Mouse (Mus musculus): ENCODE data around the gene Dock2.
A peak's percentile ranks its signal among the peaks of the same experiment; 100 is the strongest.
"Not testable (repeated sequence)": the region's sequence is repeated elsewhere in the genome, so short reads cannot be mapped to it uniquely, and the experiment has no call there.

The Dock2 gene

GRCm38 (mm10) chr11:34783587-34784043, at the start of gene Dock2:
Dock2 (minus strand) TSS chr11:34783892.
- peak; percentile 57 to 67 for DNase-seq (ENCODE audit: low read depth in 2 of 2, low spot score in 2 of 2)

DNA sequence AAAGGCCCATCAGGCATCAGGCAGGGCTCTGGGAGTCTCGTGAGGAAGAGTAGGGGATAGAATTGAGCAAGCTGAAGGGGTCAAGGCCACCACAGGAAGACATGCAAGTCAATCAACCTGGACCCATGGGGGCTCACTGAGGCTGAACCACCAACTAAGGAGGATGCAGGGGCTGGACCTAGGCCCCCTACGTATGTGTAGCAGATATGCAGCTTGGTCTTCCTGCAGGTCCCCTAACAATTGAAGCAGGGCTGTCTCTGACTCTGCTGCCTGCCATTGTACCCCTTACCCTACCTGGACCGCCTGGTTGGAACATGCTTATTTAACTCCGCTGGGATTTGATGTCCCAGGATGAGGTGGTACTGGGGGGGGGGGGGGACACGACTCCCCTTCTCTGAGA, 49.0 kb upstream of the Dock2 start:
- DNase-seq (ENCODE audit: low read depth in 2 of 2, low spot score in 2 of 2): no peak

DNA sequence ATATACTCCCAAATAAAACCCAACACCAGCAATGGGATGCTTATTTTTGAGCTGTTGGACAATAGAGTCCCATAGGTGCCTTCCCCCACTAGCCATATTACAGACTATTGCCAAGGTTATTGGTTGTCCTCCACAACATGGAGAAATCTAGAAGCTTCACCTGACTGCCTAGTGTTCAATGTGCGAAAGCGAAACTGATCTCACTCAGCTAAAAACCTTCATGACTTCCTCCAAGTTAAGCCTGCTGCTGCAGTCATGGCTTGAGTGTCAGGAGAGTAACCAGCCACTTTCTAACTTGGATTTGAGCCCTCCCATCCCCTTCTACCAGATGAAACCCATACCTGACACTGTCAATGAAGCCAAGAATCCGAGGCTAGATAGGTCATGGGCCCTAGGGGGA, 44.1 kb upstream of the Dock2 start:
- no peak for DNase-seq (ENCODE audit: low read depth in 2 of 2, low spot score in 2 of 2)

DNA sequence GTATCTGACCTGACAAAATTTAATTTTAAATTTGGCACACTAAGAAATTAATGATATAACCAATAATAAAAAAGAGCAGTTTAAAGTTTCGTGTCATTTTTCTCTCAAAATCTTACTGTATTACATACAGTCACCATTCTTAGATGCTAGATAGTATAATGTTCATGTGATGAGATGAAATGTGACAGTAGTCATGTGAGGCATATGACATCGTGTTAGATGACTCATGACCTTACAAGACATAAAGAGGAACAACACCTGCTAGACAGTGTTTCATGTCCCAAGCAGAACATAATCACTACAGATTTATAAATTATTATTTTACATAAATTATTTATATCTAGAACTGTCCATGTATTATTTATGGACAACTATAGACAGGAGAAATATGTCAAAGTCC, 43.2 kb upstream of the Dock2 start:
- DNase-seq (ENCODE audit: low read depth in 2 of 2, low spot score in 2 of 2): no peak

DNA sequence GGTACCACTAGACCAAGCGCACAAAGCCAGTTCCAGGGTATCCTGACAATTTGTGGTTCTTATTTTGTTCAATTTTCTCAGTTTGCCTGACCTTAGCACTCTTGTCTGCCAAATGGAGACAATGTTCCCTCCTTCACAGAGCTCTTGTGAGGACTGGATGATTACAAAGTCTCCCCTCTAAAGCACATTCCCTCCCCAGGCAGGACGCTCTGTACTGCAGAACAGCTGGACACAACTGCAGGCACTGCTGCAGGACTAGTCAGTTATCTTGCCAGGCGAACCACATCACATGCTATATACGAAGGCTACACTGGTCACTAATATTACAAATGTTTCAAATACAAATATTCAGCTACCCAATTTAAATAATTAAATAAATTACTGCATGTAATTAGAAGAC, 41.1 kb upstream of the Dock2 start:
- DNase-seq (ENCODE audit: low read depth in 2 of 2, low spot score in 2 of 2): no peak

GRCm38 (mm10) chr11:34814767-34815166, 31.1 kb upstream of the Dock2 start:
- peak in 1 of 2 experiments; percentile 15 for DNase-seq (ENCODE audit: low read depth in 2 of 2, low spot score in 2 of 2)

- DNase-seq (ENCODE audit: low read depth in 2 of 2, low spot score in 2 of 2): no peak
Measured at GRCm38 (mm10) chr11:34814319-34814718, 30.6 kb upstream of the Dock2 start.

GRCm38 (mm10) chr11:34805026-34805425, 21.3 kb upstream of the Dock2 start:
- DNase-seq (ENCODE audit: low read depth in 2 of 2, low spot score in 2 of 2): not testable (repeated sequence)

GRCm38 (mm10) chr11:34798066-34798465, 14.4 kb upstream of the Dock2 start:
- DNase-seq (ENCODE audit: low read depth in 2 of 2, low spot score in 2 of 2): not testable (repeated sequence)

- peak; percentile 71 to 74 for DNase-seq (ENCODE audit: low read depth in 2 of 2, low spot score in 2 of 2)
Measured at GRCm38 (mm10) chr11:34796097-34796496, 12.4 kb upstream of the Dock2 start.

DNA sequence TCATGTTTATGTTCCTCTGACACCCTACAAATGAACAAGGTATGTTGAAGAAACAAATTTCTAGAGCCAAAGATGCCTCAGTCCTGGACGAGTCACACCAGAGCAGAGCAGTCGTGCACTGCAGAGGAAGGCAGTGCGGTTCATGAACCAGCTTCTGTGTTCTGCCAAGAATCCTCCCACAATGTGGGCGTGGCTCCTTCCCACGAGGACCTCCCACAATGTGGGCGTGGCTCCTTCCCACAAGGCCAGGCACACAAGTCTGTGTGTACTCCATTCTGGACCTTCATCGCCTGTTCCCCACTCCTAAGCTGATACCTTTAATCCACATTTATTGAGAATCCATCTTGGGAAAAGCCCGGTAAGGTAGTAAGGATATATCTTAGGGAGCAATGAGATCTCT, 8.2 kb upstream of the Dock2 start:
- DNase-seq (ENCODE audit: low read depth in 2 of 2, low spot score in 2 of 2): no peak

DNA sequence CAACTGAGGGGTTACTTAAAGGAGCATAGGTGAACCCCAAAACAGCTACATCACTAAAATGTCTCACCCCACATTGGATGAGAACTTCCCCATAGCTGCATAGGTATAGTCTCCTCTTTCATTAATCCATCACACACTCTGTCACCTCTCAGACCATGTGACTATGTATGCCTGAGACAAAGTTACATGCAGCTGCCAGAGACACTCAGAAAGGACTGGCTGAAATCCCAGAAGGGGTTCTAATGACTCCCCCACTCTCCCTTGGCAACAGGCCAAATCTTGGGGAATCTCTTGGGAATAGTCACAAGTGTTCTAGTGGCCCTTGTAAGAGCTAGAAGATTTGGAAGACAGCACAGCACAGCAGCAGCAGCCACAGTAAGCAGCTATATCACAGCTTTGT, 1.2 kb upstream of the Dock2 start:
- no peak for DNase-seq (ENCODE audit: low read depth in 2 of 2, low spot score in 2 of 2)

GRCm38 (mm10) chr11:34782516-34783430, 919 bp downstream of the Dock2 start:
- DNase-seq (ENCODE audit: low read depth in 2 of 2, low spot score in 2 of 2): peak; percentile 91 to 93

DNA sequence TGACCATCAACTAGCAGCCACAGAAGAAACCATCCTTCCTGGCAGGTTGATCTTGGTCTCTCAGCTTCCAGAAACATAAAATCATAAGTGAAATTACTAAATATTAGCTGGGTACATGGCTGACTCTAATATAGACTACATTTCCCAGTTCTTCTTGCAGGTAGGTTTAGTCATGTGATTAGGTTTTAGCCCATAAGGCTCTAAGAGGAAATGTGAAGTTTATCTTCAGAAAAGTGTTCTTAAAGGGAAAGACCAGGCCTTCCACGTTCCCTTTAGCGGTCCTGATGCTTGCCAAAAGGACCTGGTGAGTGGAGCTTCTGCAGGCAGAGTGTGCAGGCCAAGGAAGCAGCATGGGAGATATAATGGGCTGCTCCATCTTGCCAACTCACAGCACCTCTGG, 2.9 kb downstream of the Dock2 start:
- DNase-seq (ENCODE audit: low read depth in 2 of 2, low spot score in 2 of 2): no peak

GRCm38 (mm10) chr11:34779966-34780365, 3.7 kb downstream of the Dock2 start:
- no peak for DNase-seq (ENCODE audit: low read depth in 2 of 2, low spot score in 2 of 2)

DNA sequence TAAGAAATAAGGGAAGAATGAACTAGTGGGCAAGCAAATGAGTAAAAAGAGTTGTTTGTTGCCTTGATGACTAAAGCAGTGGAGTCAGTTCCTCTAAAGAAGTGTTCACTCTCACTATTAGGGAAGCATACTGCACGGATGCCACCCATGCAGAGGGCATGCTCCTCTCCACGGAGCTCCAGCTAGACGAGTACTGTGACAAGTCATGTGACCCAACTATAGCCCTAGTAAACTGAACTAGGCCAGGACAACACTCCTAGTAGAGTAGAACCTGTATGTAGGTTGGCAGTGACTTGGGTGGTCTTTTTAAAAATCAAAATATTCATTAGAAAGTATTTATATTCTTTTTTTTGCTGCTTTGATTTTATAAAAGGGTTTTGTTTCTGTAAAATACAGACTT, 5.3 kb downstream of the Dock2 start:
- no peak for DNase-seq (ENCODE audit: low read depth in 2 of 2, low spot score in 2 of 2)

- DNase-seq (ENCODE audit: low read depth in 2 of 2, low spot score in 2 of 2): no peak
Measured at GRCm38 (mm10) chr11:34777529-34777928, 6.2 kb downstream of the Dock2 start.

GRCm38 (mm10) chr11:34776054-34776453, 7.6 kb downstream of the Dock2 start:
- DNase-seq (ENCODE audit: low read depth in 2 of 2, low spot score in 2 of 2): no peak

GRCm38 (mm10) chr11:34774636-34775035, 9.1 kb downstream of the Dock2 start:
- no peak for DNase-seq (ENCODE audit: low read depth in 2 of 2, low spot score in 2 of 2)

DNA sequence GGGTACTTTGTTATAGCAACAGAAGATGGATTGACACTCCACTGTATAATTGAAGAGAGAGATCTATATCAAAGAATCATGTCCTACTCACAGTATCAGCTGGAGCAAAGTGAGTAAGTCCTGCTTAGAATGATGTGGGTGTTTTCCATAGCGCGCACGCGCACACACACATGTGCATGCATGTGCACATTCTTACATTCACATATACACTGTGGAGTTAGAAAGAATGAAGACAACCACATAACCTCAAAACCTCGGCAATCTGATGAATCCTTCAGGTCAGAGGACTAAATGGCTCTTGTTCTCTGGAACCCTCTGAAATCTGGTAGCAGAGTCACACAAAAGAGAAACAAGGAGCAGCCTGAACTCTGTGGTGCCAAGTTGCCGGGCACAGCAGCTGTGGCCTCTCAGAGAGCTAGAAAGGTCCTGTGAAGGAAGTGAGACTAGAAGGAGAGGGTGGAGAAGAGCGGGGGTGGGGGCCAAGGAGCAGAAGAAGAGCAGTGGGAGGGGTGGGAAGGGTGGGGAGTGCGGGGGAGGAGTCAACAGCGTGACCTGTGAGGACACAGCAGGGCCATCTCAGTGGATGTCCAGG, 10.3 kb downstream of the Dock2 start:
- DNase-seq (ENCODE audit: low read depth in 2 of 2, low spot score in 2 of 2): no peak

DNA sequence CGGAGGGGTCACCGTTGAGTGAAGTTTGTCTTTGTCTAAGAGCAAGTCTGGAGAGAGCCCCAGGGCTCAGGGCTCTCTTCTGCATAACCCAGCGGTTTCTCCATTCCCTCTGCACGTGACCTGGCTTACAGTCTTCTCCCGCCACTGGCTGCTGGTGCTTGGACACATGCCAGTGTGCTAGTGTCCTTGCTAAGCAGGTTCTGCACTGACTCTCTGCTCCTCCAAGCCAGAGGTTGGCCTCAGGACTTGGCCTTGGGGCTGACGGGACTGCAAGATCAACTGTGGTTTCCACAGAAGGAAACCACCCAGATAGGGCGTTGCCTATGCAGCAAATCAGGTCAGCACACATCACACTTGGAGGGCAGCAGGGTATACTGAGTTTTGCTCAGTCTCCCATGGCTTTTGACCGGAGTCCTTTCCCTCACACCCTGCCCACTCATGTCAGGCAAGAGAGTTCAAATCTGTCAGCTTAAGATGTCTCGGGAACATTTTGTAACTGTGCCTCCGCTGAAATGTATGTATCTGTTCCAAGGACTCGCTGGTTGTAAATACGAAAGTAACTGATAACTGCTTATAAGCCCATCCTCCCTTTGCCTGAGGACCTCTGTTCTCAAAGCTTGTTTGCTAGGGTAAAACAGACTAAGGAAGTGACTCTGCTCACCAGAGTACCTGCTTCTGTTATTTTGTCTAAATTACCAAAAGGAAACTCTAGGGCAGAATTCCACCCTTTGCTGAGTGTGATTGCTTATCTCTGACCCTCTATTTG, 12.3 kb downstream of the Dock2 start:
- DNase-seq (ENCODE audit: low read depth in 2 of 2, low spot score in 2 of 2): peak; percentile 51 to 60

- no peak for DNase-seq (ENCODE audit: low read depth in 2 of 2, low spot score in 2 of 2)
Measured at GRCm38 (mm10) chr11:34770666-34771065, 13.0 kb downstream of the Dock2 start.
